Mouse (Mus musculus) T-helper 17 cell (primary cell): ENCODE measurements around the gene Trmt11.
"Not testable (repeated sequence)": the region's sequence is repeated elsewhere in the genome, so short reads cannot be mapped to it uniquely, and the experiment has no call there.

Source experiments
- in situ Hi-C, 2 experiments: fragments of 300-600 bp; cut with MboI, MseI; formaldehyde crosslinking; loops; 1 replicate in 1 of 2; 2 replicates in 1 of 2; pipeline ENCODE4 v1.15.1; 2025; ENCODE audit warnings: high pct_unique_total_duplicates in 2 of 2

Trmt11 gene

DNA sequence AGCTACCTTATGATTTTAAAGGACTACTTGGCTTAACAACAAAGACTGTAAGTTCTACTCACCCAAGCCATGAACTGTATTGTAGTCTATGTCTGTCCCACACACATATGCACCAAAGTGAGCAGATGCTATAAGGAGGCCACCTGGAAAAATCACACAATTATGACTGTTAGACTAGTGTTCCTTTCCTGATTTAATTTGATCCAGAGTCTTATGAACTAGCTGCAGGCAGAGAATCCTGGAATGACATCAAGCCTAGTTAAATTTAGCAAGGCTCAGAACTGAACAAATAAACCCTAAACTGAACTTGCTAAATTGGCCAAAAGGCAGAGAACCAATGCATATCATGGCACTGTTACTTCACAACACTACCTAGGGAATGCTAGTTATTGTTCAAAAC is 34.2 kb downstream of the Trmt11 start:
- in situ Hi-C loops = loop anchor here in 1 of 2 experiments (25.0 kb wide), 1 partner anchor 1029 kb away; the partner anchor contains the start of gene Rspo3

DNA sequence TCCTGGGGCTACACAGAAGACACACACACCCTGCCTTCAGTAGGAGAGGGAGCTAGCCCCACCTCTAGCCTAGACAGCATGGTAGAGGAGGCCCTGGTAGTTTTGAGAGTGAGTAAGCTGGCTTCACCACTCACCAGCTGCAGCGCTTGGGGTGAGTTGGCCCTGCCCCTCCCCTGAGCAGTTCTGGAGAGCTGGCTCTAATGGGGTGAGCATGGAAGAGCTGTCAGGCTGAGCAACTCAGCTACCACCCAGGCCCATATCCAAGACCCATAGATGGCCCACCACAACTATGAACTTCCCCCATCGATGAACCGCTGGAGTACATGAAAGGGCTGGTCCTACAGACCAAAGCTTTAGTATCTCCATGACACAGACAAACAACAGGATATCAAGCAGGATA is 35.9 kb downstream of the Trmt11 start:
- in situ Hi-C loops = loop anchor here in 1 of 2 experiments (25.0 kb wide), 1 partner anchor 1027 kb away; the partner anchor contains the start of gene Rspo3

DNA sequence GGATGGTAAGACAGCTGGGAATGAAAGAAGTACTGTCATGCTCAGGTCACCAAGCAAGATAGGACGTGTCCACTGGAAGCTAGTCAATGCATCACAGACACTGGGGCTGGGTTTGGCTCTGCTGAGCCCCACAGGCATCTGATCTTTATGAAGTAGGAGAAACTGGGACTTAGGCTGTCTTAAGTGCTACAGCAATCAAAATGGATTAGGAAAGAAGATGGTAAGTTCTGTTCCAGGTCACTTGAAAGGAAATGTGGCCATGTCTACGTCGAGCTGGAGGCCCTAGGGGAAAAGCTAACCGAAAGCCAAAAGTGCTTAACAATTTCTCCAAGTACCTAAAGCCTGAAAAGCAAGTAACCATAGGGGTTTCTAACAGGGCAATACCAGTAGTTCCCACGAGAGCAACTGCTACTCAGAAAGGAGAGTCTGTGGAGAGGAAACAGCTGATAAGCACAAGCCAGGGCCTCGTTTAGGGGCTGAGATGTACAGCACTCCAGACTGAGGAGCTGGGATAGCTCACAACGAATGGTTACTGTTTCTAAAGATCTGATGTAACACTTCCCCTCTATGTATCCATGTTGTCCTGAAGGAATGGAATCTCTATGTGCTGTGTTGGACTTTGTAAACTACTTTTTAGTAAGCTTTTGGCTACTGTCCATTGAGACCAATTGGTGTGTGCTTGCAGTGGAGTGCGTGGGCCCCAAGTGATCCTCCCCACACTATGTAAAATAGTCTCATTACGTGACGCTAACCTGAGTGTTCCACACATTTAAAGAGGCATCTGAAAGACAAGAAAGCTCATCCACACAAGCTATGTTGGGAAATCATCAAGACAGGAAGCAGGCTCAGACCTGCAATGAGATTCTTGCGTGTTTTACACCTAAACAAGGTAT is 44.6 kb downstream of the Trmt11 start:
- in situ Hi-C loops = loop anchor here in 1 of 2 experiments (25.0 kb wide), 1 partner anchor 1019 kb away; the partner anchor contains the start of gene Rspo3

GRCm38 (mm10) chr10:30552377-30552776 is 48.2 kb downstream of the Trmt11 start:
- in situ Hi-C loops = loop anchor here in 1 of 2 experiments (25.0 kb wide), 1 partner anchor 1015 kb away; the partner anchor contains the start of gene Rspo3

DNA sequence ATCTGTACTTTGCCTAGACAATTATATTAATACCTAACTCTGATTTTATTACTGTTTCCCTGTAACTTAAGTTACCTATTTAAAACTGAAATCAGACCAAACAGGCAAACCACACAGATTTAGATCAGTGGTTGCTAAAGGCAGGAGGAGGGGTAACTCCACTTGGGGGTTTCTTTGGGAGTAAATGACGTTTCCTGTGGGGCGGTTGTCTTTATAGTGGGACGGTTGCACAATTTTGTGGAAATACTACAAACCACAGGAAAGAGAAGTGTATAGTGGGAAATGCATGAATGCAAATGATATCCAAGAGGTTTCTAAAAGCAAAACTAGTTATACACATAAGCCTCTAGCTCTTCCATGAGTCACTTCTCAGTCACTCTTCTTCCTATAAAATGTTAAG is 50.6 kb downstream of the Trmt11 start:
- in situ Hi-C loops = loop anchor here (25.0 kb wide), 2 partner anchors 338 to 1013 kb away; partner anchors contain the start of genes Cenpw (in 1 of the 2) and Rspo3 (in 1 of the 2)

DNA sequence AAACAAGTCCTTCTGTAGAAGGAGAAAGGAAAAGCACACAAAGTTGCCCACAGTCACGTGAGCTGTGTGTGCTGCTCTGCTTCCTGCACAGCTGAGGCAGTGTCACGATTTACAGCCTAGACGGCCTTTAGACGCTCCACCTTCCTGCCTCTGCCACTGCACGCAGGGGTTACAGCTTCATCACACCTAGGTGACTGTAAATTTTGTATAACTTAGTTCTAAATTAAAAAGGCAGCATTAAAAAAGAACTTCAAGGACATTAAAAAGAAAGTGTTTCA is 62.1 kb downstream of the Trmt11 start:
- in situ Hi-C loops = loop anchor here (5.0 to 25.0 kb wide), 4 partner anchors 56 to 334 kb away; partner anchors contain the start of gene Cenpw (in 2 of the 2)

DNA sequence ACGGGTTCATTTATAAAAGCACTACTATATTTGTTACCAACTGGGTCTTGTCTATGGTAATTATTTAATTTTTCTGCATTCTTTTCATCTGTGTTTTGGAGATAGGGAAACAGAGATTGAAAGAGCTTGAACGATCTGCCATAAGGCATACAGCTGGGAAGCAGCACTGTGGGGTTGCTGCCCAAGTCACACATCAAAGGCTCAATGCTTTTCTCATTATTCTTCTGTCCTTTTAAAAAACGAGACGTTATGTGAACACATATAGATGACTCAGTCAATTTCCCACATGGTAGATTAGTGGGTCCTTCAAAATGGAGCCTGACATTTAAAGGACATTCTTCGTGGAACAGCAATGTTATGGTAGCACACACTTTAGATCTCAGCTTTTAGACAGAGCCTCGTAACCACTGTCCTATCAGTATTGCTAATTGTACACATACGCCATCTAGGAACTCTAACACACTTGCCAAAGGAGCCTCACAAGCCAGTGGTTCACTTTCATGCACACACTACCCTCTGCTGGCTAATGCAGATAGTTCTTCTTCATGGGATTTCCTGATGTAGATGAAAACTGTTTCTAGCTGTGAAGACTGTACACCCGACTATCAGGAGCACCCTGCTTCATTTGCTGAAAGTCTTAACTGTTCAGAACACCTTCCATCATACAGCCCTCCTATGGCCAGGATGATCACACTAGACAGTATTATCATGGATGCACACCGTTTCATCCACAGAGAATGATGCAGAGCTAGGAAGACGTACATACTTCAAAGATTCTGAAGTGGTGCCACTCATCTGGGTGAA is 62.6 kb downstream of the Trmt11 start:
- in situ Hi-C loops = loop anchor here (5.0 to 25.0 kb wide), 4 partner anchors 57 to 333 kb away; partner anchors contain the start of gene Cenpw (in 2 of the 2)

GRCm38 (mm10) chr10:30535930-30536329 is 64.6 kb downstream of the Trmt11 start:
- in situ Hi-C loops = loop anchor here (5.0 to 25.0 kb wide), 4 partner anchors 59 to 331 kb away; partner anchors contain the start of gene Cenpw (in 2 of the 2)

GRCm38 (mm10) chr10:30527122-30527521 is 73.4 kb downstream of the Trmt11 start:
- in situ Hi-C loops = loop anchor here in 1 of 2 experiments (25.0 kb wide), 1 partner anchor 315 kb away; the partner anchor contains the start of gene Cenpw

- in situ Hi-C loops = no loop called here
These were observed 78.8 kb downstream of the Trmt11 start for GRCm38 (mm10) chr10:30521727-30522126.

GRCm38 (mm10) chr10:30519143-30519542 is 81.4 kb downstream of the Trmt11 start:
- in situ Hi-C loops = loop anchor here in 1 of 2 experiments (10.0 kb wide), 1 partner anchor 1116 kb away; no protein-coding TSS in a partner anchor

DNA sequence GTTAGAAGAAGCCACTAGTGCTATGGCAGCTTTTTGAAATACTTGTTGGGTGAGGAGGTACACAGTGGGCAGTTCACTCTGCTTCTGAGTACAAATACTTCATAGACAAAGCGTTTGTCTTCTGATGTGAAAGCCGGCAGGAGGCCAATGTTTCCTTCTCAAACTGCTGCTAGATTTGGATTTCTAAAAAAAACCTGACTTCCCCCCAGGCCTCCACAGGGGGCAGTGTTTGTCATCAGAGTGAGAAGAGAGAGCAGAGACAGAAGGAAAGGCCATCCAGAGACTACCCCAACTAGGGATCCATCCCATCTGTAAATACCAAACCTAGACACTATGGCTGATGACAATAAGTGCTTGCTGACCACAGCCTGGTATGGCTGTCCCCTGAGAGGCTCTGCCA is 83.3 kb downstream of the Trmt11 start:
- in situ Hi-C loops = loop anchor here in 1 of 2 experiments (10.0 kb wide), 1 partner anchor 1118 kb away; no protein-coding TSS in a partner anchor

GRCm38 (mm10) chr10:30516771-30517170 is 83.8 kb downstream of the Trmt11 start:
- in situ Hi-C loops = loop anchor here in 1 of 2 experiments (10.0 kb wide), 1 partner anchor 1118 kb away; no protein-coding TSS in a partner anchor

- in situ Hi-C loops = loop anchor here in 1 of 2 experiments (10.0 kb wide), 1 partner anchor 1150 kb away; no protein-coding TSS in a partner anchor
These were observed 95.8 kb downstream of the Trmt11 start for GRCm38 (mm10) chr10:30504736-30505135.

- in situ Hi-C loops = loop anchor here in 1 of 2 experiments (10.0 kb wide), 1 partner anchor 1148 kb away; no protein-coding TSS in a partner anchor
These were observed 97.4 kb downstream of the Trmt11 start for GRCm38 (mm10) chr10:30503168-30503567.

DNA sequence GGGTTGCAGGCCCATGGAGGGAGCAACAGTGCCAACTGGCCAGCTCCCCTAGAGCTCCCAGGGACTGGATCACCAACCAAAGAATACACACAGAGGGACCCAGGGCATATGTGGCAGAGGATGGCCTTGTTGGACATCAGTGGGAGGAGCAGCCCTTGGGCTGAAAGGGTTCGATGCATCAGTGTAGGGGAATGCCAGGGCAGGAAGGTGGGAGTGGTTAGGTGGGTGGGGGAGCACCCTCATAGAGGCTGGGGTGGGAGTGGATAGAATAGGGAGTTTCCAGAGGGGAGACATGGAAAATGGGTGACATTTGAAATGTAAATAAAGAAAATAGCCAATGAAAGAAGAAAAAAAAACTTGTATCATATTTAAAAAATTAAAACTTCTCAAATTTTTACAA is 97.8 kb downstream of the Trmt11 start:
- in situ Hi-C loops = loop anchor here in 1 of 2 experiments (10.0 kb wide), 1 partner anchor 1148 kb away; no protein-coding TSS in a partner anchor

GRCm38 (mm10) chr10:30498223-30498622 is 102.3 kb downstream of the Trmt11 start:
- in situ Hi-C loops = not testable (repeated sequence)
